Mouse (Mus musculus) forebrain, postnatal 0 days (tissue): ENCODE results near the gene Kif24. TPM values are rescaled to one million over a fixed set of nuclear protein-coding genes. Genes with fewer than 3 reads are reported as not detected.

Experiments
- ATAC-seq: fragments of 200-750 bp; cut with Nextera tagmentation; 2 replicates; pipeline ENCODE4 v1.8.0; 2017; ENCODE audit warnings: mild to moderate bottlenecking, moderate library complexity
- DNase-seq: peaks from one replicate; pipeline ENCODE4 v3.0.0-alpha.2; 2015
- H3K27ac ChIP-seq: fragments of 300-500 bp; sonication (generic); 2 replicates; pipeline ENCODE4 v1.5.1; 2014; ENCODE audit warnings: low read depth, mild to moderate bottlenecking, antibody characterized with exemption, low read length, moderate library complexity, mixed read lengths
- H3K27me3 ChIP-seq: fragments of 300-500 bp; sonication (generic); 2 replicates; pipeline ENCODE4 v1.6.1; 2014; ENCODE audit warnings: mild to moderate bottlenecking, low read length, mixed read lengths; ENCODE audit not compliant: insufficient read depth
- H3K36me3 ChIP-seq: fragments of 300-500 bp; sonication (generic); 2 replicates; pipeline ENCODE4 v1.6.1; 2014; ENCODE audit warnings: mild to moderate bottlenecking, moderate library complexity; ENCODE audit not compliant: insufficient read depth
- H3K4me1 ChIP-seq: fragments of 300-500 bp; sonication (generic); 2 replicates; pipeline ENCODE4 v1.6.1; 2014; ENCODE audit warnings: antibody characterized with exemption; ENCODE audit not compliant: insufficient read depth
- H3K4me2 ChIP-seq: fragments of 300-500 bp; sonication (generic); 2 replicates; pipeline ENCODE4 v1.6.1; 2014; ENCODE audit warnings: low read depth, mild to moderate bottlenecking, moderate library complexity
- H3K4me3 ChIP-seq: fragments of 300-500 bp; sonication (generic); 2 replicates; pipeline ENCODE4 v1.5.1; 2014; ENCODE audit warnings: low read depth, low read length, mixed read lengths
- H3K9ac ChIP-seq: fragments of 300-500 bp; sonication (generic); 2 replicates; pipeline ENCODE4 v1.6.1; 2014; ENCODE audit warnings: mild to moderate bottlenecking
- H3K9me3 ChIP-seq: fragments of 300-500 bp; sonication (generic); 2 replicates; pipeline ENCODE4 v1.6.1; 2016; ENCODE audit warnings: low read length
- CTCF ChIP-seq: sonication (generic); IDR thresholded peaks from 2 replicates; pipeline ENCODE4 v1.5.1; 2016; ENCODE audit warnings: antibody characterized with exemption, control low read depth, low read depth
- WGBS: fragments of 180-500 bp; shearing (Covaris S2); extraction: QIAGEN DNeasy Blood & Tissue Kit; methylation state at CpG from one replicate; pipeline ENCODE4 v1.1.7; 2014; 5-methylcytosine and 5-hydroxymethylcytosine counted together
- polyA plus RNA-seq: library from polyadenylated mRNA; unstranded; fragments of >200 nt; fragmentation: Nextera tagmentation; extraction: Ambion mirVana; gene quantifications from 2 replicates; pipeline ENCODE4 v1.2.1, GENCODE M21; 2015
- total RNA-seq: library from RNA; depleted of rRNA; stranded (reverse); fragments of >200 nt; gene quantifications from 2 replicates; pipeline ENCODE4 v1.2.3, GENCODE M21; 2014

Kif24 gene
- total and polyA plus RNA-seq, 2 experiments from 2014 or later = 1.8 to 4.2 TPM

DNA sequence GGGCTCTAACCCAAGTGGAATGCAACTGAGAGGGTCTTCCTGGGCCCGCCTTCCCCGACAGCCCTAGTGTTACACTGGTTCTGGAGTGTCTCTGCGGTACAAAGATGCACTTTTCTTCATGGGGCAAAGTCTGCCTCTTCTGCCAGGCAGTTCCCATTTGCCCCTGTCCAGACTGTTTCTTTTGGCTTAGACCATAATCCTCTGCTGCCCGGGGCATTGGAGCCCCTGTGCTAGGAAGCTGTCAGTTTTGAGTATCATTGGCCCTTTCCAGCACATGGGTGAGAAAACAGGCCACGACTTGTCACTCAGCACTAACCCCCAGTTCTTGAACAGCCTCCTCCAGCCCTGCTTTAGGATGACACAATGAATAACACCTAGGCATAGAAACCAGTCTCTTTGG is 75.4 kb downstream of the Kif24 start:
- DNase-seq (no peak), ATAC-seq (no peak)
- 87% methylated on average over 5 of the region's 5 CpGs for WGBS
- H3K27me3 ChIP-seq = no peaks in the 10 kb centered on the region
- H3K27ac ChIP-seq = no peak overlapping the region
- H3K36me3 ChIP-seq = peaks cover 54% of the 10 kb centered on the region
- H3K9ac ChIP-seq = no peak overlapping the region
- H3K9me3 ChIP-seq = no peaks in the 10 kb centered on the region
- H3K4me1 ChIP-seq = no peaks in the 10 kb centered on the region
- TF ChIP-seq CTCF = no peak
- H3K4me2 ChIP-seq = no peak overlapping the region
- H3K4me3 ChIP-seq = no peak overlapping the region

DNA sequence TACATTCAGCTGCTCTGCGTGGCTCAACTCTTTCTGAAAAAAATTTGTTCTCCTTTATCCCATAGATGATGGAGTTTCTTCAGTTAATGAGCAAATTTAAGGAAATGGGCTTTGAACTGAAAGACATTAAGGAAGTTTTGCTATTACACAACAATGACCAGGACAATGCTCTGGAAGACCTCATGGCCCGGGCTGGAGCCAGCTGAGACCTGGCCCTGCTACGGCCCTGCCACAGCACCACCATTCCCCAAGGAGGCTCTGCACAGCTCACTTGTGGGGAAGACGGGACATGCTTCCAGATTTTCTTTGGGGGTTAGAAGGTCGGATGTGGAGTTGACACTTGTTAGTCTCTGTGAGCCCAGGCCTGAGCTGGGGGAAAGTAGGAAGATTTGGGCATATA is 76.1 kb downstream of the Kif24 start:
- ATAC-seq = no peak
- no peak overlapping the region for H3K4me2 ChIP-seq
- H3K27me3 ChIP-seq = no peaks in the 10 kb centered on the region
- TF ChIP-seq CTCF = no peak
- DNase-seq = no peak
- no peaks in the 10 kb centered on the region for H3K4me1 ChIP-seq
- H3K9me3 ChIP-seq = no peaks in the 10 kb centered on the region
- 79% methylated on average over 5 of the region's 5 CpGs for WGBS
- H3K9ac ChIP-seq = no peak overlapping the region
- H3K4me3 ChIP-seq = no peak overlapping the region
- peaks cover 48% of the 10 kb centered on the region for H3K36me3 ChIP-seq
- H3K27ac ChIP-seq = no peak overlapping the region

DNA sequence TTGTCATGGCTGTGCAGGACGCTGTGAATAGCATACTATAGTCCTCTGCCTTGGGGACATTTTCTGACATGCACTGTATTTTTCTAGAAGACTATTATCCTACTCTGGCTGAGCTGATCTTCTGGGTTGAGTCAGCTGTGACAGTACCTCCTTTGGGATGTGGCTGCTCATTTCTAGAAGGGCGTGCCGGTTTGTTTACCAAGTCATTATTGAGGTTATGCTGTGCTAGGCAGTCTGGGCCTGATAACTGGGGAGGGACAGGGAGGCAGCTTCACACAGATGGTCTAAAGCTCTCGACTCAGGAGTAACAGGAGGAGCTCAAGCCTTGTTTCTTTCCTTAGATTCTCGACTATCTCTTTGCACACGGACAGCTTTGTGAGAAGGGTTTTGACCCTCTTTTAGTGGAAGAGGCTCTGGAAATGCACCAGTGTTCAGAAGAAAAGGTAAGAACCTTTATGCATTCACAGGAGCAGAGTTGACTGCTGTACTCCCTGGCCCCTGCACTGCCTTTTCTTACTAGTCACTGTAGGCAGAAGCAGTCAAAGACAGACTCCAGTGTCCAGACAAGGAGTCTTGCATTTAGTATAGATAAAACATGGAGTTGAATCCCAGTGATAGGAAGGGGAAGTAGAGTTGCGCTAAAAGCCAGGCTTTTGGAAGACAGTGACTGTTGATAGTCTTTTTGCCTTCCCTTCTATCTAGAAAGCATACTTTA is 76.8 kb downstream of the Kif24 start:
- Histone ChIP-seq H3K4me1 (no peaks in the 10 kb centered on the region), H3K36me3 (peaks cover 41% of the 10 kb centered on the region), H3K4me2 (no peak overlapping the region), H3K27ac (no peak overlapping the region), H3K9me3 (no peaks in the 10 kb centered on the region), H3K4me3 (no peak overlapping the region), H3K9ac (no peak overlapping the region), H3K27me3 (no peaks in the 10 kb centered on the region)
- WGBS = 86% methylated on average over 7 of the region's 7 CpGs
- ATAC-seq (no peak), DNase-seq (no peak)
- no peak for TF ChIP-seq CTCF

DNA sequence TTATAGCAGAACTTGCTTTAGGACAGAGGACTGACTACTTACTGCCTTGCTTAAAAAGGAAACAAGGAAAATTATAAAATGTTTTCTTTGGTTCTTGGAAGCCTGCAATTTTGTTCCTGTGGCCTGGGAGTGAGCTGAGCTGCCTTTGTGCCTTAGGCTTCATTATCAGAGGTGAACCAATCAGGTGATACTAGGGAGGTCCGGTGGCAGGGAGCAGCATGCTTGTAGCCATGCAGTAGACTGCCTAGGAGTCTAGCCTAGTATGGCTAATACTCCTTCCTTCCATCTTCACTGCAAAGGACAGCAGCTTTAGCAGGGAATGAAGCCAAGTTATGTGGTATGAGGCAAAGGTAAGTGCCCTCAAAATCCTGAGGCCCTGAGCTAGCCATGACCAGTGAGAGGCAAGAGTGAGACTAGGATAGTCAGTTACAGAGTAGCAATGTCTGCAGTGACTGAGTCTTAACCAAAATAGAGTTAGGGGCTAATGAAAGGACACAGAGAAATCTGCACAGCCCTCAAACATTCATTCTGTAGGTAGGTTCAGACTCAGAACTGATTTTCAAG is 78.2 kb downstream of the Kif24 start:
- Histone ChIP-seq H3K9ac (no peak overlapping the region), H3K4me3 (no peak overlapping the region), H3K27me3 (no peaks in the 10 kb centered on the region), H3K9me3 (no peaks in the 10 kb centered on the region), H3K4me2 (no peak overlapping the region), H3K27ac (no peak overlapping the region), H3K4me1 (no peaks in the 10 kb centered on the region), H3K36me3 (peaks cover 35% of the 10 kb centered on the region; the same call in 1 of the 2 replicates)
- ATAC-seq (no peak), DNase-seq (no peak)
- no peak for TF ChIP-seq CTCF
- 82% methylated on average over 1 of the region's 1 CpGs for WGBS

DNA sequence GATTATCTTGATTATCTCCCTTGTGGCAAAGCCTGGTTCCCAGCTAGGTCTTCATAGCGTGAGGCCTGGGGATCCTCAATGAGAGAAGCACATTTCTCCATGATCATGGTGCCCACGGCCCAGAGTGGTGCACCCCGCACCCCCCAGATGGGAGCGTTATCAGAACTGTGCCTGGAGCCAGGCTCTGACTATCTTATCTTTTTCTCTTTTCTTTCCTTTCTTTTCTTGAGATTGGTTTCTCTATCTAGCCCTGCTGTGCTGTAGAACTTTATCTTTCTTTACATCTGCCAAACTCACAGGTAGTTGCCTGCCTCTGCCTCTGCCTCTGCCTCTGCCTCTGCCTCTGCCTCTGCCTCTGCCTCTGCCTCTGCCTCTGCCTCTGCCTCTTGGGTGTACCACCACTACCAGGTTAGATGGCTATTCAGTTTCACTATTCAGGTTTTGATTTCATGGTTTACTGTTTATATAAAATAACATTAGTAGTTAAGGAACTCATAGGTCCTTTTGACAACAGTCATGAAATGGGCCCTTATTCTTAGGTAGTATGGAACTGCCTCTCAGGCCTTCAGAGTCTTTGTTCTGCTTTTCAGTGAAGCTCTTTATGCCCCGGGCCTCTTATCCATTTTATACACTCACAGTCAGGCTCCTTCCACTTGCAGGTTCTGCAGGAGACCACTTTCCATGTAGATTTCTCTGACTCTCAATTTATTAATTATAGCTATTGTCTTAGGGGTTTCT is 83.3 kb downstream of the Kif24 start:
- Histone ChIP-seq H3K36me3 (peaks cover 36% of the 10 kb centered on the region), H3K4me2 (no peak overlapping the region), H3K27me3 (no peaks in the 10 kb centered on the region), H3K9me3 (no peaks in the 10 kb centered on the region), H3K9ac (no peak overlapping the region), H3K4me1 (no peaks in the 10 kb centered on the region), H3K4me3 (no peak overlapping the region), H3K27ac (no peak overlapping the region)
- DNase-seq (no peak), ATAC-seq (no peak)
- 91% methylated on average over 5 of the region's 5 CpGs for WGBS
- TF ChIP-seq CTCF = no peak

DNA sequence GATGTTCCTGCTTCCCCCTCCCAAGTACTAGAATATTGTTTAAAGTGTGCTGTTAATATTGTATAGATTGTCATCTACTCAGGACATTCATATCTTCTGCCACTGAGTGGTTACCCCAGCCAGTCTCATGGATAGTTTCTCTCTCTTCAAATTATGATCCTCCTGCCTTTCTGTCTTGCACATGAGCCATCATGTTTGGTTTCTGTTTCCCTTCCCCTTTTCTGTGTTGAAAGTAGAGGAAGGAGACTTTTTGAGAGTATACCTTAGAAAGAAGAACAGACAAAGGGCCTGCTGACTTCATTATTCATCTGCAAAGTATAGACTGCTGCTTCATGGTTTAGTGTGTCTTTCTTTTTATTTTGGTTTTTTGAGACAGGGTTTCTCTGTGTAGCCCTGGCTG is 87.1 kb downstream of the Kif24 start:
- no peaks in the 10 kb centered on the region for H3K4me1 ChIP-seq
- ATAC-seq (no peak), DNase-seq (no peak)
- H3K27ac ChIP-seq = no peak overlapping the region
- H3K36me3 ChIP-seq = peaks cover 40% of the 10 kb centered on the region
- TF ChIP-seq CTCF = no peak
- no peak overlapping the region for H3K9ac ChIP-seq
- no peak overlapping the region for H3K4me3 ChIP-seq
- H3K9me3 ChIP-seq = no peaks in the 10 kb centered on the region
- no peaks in the 10 kb centered on the region for H3K27me3 ChIP-seq
- no peak overlapping the region for H3K4me2 ChIP-seq

DNA sequence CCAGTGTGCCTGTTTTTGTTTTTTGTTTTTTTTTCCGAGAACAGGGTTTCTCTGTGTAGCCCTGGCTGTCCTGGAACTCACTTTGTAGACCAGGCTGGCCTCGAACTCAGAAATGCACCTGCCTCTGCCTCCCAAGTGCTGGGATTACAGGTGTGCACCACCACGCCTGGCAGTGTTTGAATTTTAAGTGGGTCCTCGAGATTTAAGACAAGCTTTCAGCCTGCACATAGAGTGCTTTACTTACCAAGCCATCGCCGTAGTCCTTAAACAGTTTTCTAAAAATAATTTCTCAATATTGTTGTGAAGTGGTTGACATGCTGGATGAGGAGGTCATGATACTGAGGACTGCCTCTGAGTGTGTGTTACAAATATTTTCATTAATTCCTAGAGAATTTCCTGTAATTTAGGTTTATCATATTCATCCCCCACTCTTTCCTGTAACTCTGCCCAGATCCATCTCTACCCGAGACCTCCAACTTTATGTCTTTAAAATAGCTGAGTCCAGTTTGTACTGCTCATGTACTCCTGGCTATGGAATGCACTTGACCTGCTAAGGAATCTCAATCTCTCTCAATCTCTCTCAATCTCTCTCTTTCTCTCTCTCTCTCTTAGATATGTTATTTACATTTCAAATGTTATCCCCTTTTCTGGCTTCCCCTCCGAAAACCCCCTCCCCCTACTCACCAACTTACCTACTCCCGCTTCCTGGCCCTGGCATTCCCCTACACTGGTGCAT is 94.8 kb downstream of the Kif24 start:
- H3K36me3 ChIP-seq = peaks cover 4% of the 10 kb centered on the region
- WGBS = 94% methylated on average over 9 of the region's 9 CpGs
- H3K4me2 ChIP-seq = no peak overlapping the region
- no peak overlapping the region for H3K4me3 ChIP-seq
- H3K27me3 ChIP-seq = no peaks in the 10 kb centered on the region
- ATAC-seq = no peak
- H3K4me1 ChIP-seq = no peaks in the 10 kb centered on the region
- DNase-seq = no peak
- H3K27ac ChIP-seq = no peak overlapping the region
- H3K9ac ChIP-seq = no peak overlapping the region
- H3K9me3 ChIP-seq = no peaks in the 10 kb centered on the region
- TF ChIP-seq CTCF = no peak
